In the genomic region with DNA sequence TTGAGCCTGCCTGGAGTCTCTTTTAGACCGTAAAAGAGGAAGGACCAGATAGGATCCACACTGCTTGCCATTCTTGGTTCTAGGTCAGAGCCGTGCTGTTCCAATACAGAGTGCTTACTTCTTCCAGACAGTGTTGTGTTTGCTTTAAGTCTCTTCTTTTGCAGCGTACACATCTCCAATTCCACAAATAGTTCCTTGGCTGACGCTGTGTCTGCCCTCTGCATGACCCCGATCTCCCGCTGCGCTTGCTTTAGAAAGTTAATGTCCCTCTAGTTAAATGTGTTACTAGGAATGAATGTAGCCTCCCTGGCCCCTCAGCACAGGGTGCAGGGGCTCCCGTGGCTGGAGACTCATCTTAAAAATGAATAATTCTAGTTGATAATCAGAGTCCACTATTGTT, we compare ENCODE assay signal across 8 mouse cellular contexts.
DNase-seq lines count a peak whose midpoint lies in the region; ATAC-seq lines count a peak whose summit lies in the region.

No protein-coding gene starts in this region.

- H3K9ac ChIP-seq in lung, embryonic 15.5 days: no peak overlapping the region
- H3K9ac ChIP-seq in embryonic facial prominence, embryonic 15.5 days: no peak overlapping the region
- no peak overlapping the region for H3K9ac ChIP-seq in kidney, embryonic 14.5 days (ENCODE audit: low read depth, low read length)
- no peak overlapping the region for H3K9ac ChIP-seq in neural tube, embryonic 15.5 days (replicated peaks)

- no peak overlapping the region for H3K4me3 ChIP-seq in lung, embryonic 15.5 days
- H3K4me3 ChIP-seq in embryonic facial prominence, embryonic 15.5 days (replicated peaks): no peak overlapping the region
- no peak overlapping the region for H3K4me3 ChIP-seq in kidney, embryonic 14.5 days (ENCODE audit: low read length)
- H3K4me3 ChIP-seq in neural tube, embryonic 15.5 days (replicated peaks): no peak overlapping the region

- H3K4me1 ChIP-seq in lung, embryonic 15.5 days: no peaks in the 10 kb centered on the region
- H3K4me1 ChIP-seq in embryonic facial prominence, embryonic 15.5 days: no peaks in the 10 kb centered on the region
- peaks cover 8% of the 10 kb centered on the region for H3K4me1 ChIP-seq in kidney, embryonic 14.5 days (ENCODE audit: control insufficient read depth, insufficient read depth, low read length)
- H3K4me1 ChIP-seq in neural tube, embryonic 15.5 days: peaks cover 18% of the 10 kb centered on the region

- no peaks in the 10 kb centered on the region for H3K9me3 ChIP-seq in lung, embryonic 15.5 days
- H3K9me3 ChIP-seq in embryonic facial prominence, embryonic 15.5 days (replicated peaks): no peaks in the 10 kb centered on the region
- no peaks in the 10 kb centered on the region for H3K9me3 ChIP-seq in kidney, embryonic 14.5 days (ENCODE audit: control insufficient read depth, low read length)
- H3K9me3 ChIP-seq in neural tube, embryonic 15.5 days (replicated peaks): no peaks in the 10 kb centered on the region

- no peak overlapping the region for H3K27ac ChIP-seq in lung, embryonic 15.5 days
- H3K27ac ChIP-seq in embryonic facial prominence, embryonic 15.5 days (replicated peaks): no peak overlapping the region
- no peak overlapping the region for H3K27ac ChIP-seq in kidney, embryonic 14.5 days (ENCODE audit: low read depth, low read length)
- 0 out of 2 replicates have a peak overlapping the region, but pooled peaks have one; percentile 29 for H3K27ac ChIP-seq in neural tube, embryonic 15.5 days (replicated peaks)

- 6% methylated on average over 8 of the region's 8 CpGs for WGBS in lung, embryonic 15.5 days
- WGBS in embryonic facial prominence, embryonic 15.5 days: 16% methylated on average over 8 of the region's 8 CpGs
- 9% methylated on average over 8 of the region's 8 CpGs for WGBS in kidney, embryonic 14.5 days
- WGBS in neural tube, embryonic 15.5 days: 6% methylated on average over 8 of the region's 8 CpGs

- H3K27me3 ChIP-seq in lung, embryonic 15.5 days: no peaks in the 10 kb centered on the region
- H3K27me3 ChIP-seq in embryonic facial prominence, embryonic 15.5 days: no peaks in the 10 kb centered on the region
- H3K27me3 ChIP-seq in kidney, embryonic 14.5 days (ENCODE audit: control insufficient read depth, insufficient read depth, low read length): no peaks in the 10 kb centered on the region
- H3K27me3 ChIP-seq in neural tube, embryonic 15.5 days (replicated peaks): no peaks in the 10 kb centered on the region

- no peaks in the 10 kb centered on the region for H3K36me3 ChIP-seq in lung, embryonic 15.5 days
- H3K36me3 ChIP-seq in embryonic facial prominence, embryonic 15.5 days: no peaks in the 10 kb centered on the region
- H3K36me3 ChIP-seq in kidney, embryonic 14.5 days (ENCODE audit: control insufficient read depth, insufficient read depth, low read length): no peaks in the 10 kb centered on the region
- H3K36me3 ChIP-seq in neural tube, embryonic 15.5 days: no peaks in the 10 kb centered on the region

- DNase-seq in lung, postnatal 14 days: no peak
- DNase-seq in thymus, postnatal 25 days: no peak
- no peak for DNase-seq in B cell, adult 2 months

- peak overlapping the region; percentile 16; the same call in 1 of the 2 replicates for H3K4me2 ChIP-seq in lung, embryonic 15.5 days
- peak overlapping the region; percentile 19; the same call in 1 of the 2 replicates for H3K4me2 ChIP-seq in embryonic facial prominence, embryonic 15.5 days (replicated peaks)
- H3K4me2 ChIP-seq in kidney, embryonic 14.5 days (replicated peaks; ENCODE audit: low read depth, low read length): peak overlapping the region; percentile 24
- peak overlapping the region; percentile 19 for H3K4me2 ChIP-seq in neural tube, embryonic 15.5 days

- peak; percentile 82; the same call in 1 of the 2 replicates for ATAC-seq in lung, embryonic 15.5 days (ENCODE audit: borderline replicate concordance, extremely low read depth, low FRiP score, low TSS enrichment)
- ATAC-seq in embryonic facial prominence, embryonic 15.5 days (ENCODE audit: insufficient number of reproducible peaks, low FRiP score, low TSS enrichment, low read depth): no peak
- peak; percentile 83 for ATAC-seq in kidney, embryonic 14.5 days (ENCODE audit: low FRiP score, low TSS enrichment)
- ATAC-seq in neural tube, embryonic 15.5 days (ENCODE audit: low FRiP score): 0 out of 2 replicates have a peak, but pooled peaks have one; percentile 45
- no peak for ATAC-seq in inflammation-experienced regulatory T-cells, adult 6 months

Comparison
In these comparisons a context has a peak if more than half of its experiments do, and no peak if none do; other contexts are left out.
1. ATAC-seq: peak in lung, embryonic 15.5 days (single experiment), kidney, embryonic 14.5 days (single experiment) and neural tube, embryonic 15.5 days (single experiment); none in embryonic facial prominence, embryonic 15.5 days (single experiment) and inflammation-experienced regulatory T-cells, adult 6 months (single experiment).
2. Peak in every context shown above with its lines, with median percentiles within 50 percentile points of each other: H3K4me2 ChIP-seq.